Comparison of ENCODE assay signal across 23 mouse cellular contexts in the genomic region with DNA sequence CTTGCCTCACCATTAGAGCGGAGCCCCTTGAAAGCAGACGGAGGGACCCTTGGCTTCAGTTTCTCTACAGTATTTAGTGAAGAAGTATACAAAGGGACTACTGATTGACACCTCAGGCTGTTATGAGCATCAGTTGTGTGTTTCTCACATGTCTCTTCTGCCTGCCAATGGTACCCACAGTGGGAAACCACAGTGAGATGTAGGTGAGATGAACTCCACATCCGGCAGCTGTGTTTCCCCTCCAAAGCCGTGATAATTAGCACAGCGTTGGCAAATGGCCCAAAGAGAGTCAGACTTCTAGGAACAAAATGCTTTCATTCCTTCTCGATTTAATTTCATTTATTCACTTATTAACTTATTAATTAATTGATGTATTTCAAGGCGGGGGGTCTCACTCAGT. TPM values are rescaled to one million over a fixed set of nuclear protein-coding genes. Genes with fewer than 3 reads are reported as not detected.
A peak's percentile ranks its signal among the peaks of the same experiment; 100 is the strongest.
DNase-seq lines count a peak whose midpoint lies in the region; ATAC-seq and TF ChIP-seq lines count a peak whose summit lies in the region.
"Had no signal": no experiment of that assay in that cellular context is flagged by ENCODE, and none has a peak within 500 bp of the region (broad histone marks: within the 10 kb centered on the region; RNA-seq: fewer than 3 reads in every experiment).

No protein-coding gene starts in this region.

- peaks cover 17% of the 10 kb centered on the region for H3K27me3 ChIP-seq in intestine, postnatal 0 days (replicated peaks; ENCODE audit: control insufficient read depth, insufficient read depth, low read length)
- H3K27me3 ChIP-seq: neural tube, embryonic 13.5 days had no signal

- no peak overlapping the region for H3K4me3 ChIP-seq in intestine, postnatal 0 days (ENCODE audit: low read depth, low read length)
- H3K4me3 ChIP-seq: embryonic facial prominence, embryonic 10.5 days; heart, embryonic 15.5 days; hindbrain, embryonic 10.5 days; lung, embryonic 15.5 days; neural tube, embryonic 13.5 days; stomach, embryonic 15.5 days had no signal

- no peaks in the 10 kb centered on the region for H3K36me3 ChIP-seq in intestine, postnatal 0 days (ENCODE audit: control insufficient read depth, insufficient read depth)
- H3K36me3 ChIP-seq: embryonic facial prominence, embryonic 10.5 days; heart, embryonic 15.5 days; hindbrain, embryonic 10.5 days; lung, embryonic 15.5 days; neural tube, embryonic 13.5 days; stomach, embryonic 15.5 days had no signal

- H3K9ac ChIP-seq in intestine, postnatal 0 days (ENCODE audit: low read depth, low read length): no peak overlapping the region
- H3K9ac ChIP-seq: heart, embryonic 15.5 days; liver, embryonic 14.5 days; lung, embryonic 15.5 days; neural tube, embryonic 13.5 days; stomach, embryonic 15.5 days had no signal

- no peaks in the 10 kb centered on the region for H3K9me3 ChIP-seq in intestine, postnatal 0 days (ENCODE audit: control insufficient read depth)
- H3K9me3 ChIP-seq: embryonic facial prominence, embryonic 10.5 days; heart, embryonic 15.5 days; hindbrain, embryonic 10.5 days; lung, embryonic 15.5 days; neural tube, embryonic 13.5 days; stomach, embryonic 15.5 days had no signal

- peak; percentile 58 for ATAC-seq in megakaryocyte, adult 5-6 weeks (ENCODE audit: poor library complexity, severe bottlenecking)
- ATAC-seq in intestine, postnatal 0 days: no peak

- no peak overlapping the region for H3K4me2 ChIP-seq in intestine, postnatal 0 days (replicated peaks; ENCODE audit: low read depth)
- H3K4me2 ChIP-seq: heart, embryonic 15.5 days; lung, embryonic 15.5 days; midbrain, embryonic 11.5 days; neural tube, embryonic 13.5 days; stomach, embryonic 15.5 days had no signal

- no peaks in the 10 kb centered on the region for H3K4me1 ChIP-seq in intestine, postnatal 0 days (replicated peaks; ENCODE audit: control insufficient read depth, insufficient read depth, low read length)

- DNase-seq in CD4-positive helper T cell, adult 2 months (ENCODE audit: low read depth, low spot score): peak; percentile 79
- DNase-seq in T-cell, adult 2 months (ENCODE audit: low spot score): peak; percentile 75
- DNase-seq in thymus, postnatal 10 days (ENCODE audit: low spot score in 2 of 2): peak; percentile 48 to 60
- no peak for DNase-seq in cerebellum, postnatal 14 days
- DNase-seq in cerebellum, postnatal 10 days: no peak
- DNase-seq in kidney, postnatal 36 days: no peak
- DNase-seq: adrenal gland, postnatal 36 days; B cell, adult 2 months; cerebellum, adult 18-20 months; gastrocnemius, postnatal 36 days; lung, postnatal 4 days; right cerebral cortex, postnatal 14 days had no signal

- no peak for TF ChIP-seq CTCF in intestine, postnatal 0 days (IDR thresholded peaks at IDR 0.05; ENCODE audit: low read depth)

- H3K27ac ChIP-seq in intestine, postnatal 0 days (ENCODE audit: low read depth, low read length): no peak overlapping the region
- H3K27ac ChIP-seq: embryonic facial prominence, embryonic 10.5 days; heart, embryonic 15.5 days; hindbrain, embryonic 10.5 days; liver, embryonic 14.5 days; lung, embryonic 15.5 days; neural tube, embryonic 13.5 days; stomach, embryonic 15.5 days had no signal

- WGBS in intestine, postnatal 0 days: 80% methylated on average over 7 of the region's 7 CpGs

RNA-seq across cellular contexts. Expression of gene Nrsn2, which starts 4.3 kb away (rescaled TPM):
- not detected in 2 replicates for total RNA-seq in megakaryocyte, adult 5-6 weeks (2015)
- not detected in 2 replicates for total RNA-seq in megakaryocyte, adult 5-6 weeks (2017)
- 4.1 and 4.7 TPM in 2 replicates for polyA plus RNA-seq in intestine, postnatal 0 days (2015; fragmentation: Nextera tagmentation; extraction: Ambion mirVana)
- total RNA-seq: gastrocnemius, postnatal 36 days; heart, adult 8-10 months had no signal
- polyA plus RNA-seq: liver, embryonic 14.5 days had no signal

RNA-seq across cellular contexts. Expression of gene Sox12, which starts 25.8 kb away (rescaled TPM):
- total RNA-seq in megakaryocyte, adult 5-6 weeks (2015): 0.27 and 0.60 TPM in 2 replicates
- 0.12 and 0.15 TPM in 2 replicates for total RNA-seq in megakaryocyte, adult 5-6 weeks (2017)
- polyA plus RNA-seq in intestine, postnatal 0 days (2015; fragmentation: Nextera tagmentation; extraction: Ambion mirVana): 2.8 and 3.1 TPM in 2 replicates

RNA-seq across cellular contexts. Expression of gene Trib3, which starts 28.3 kb away (rescaled TPM):
- 0.16 and 1.3 TPM in 2 replicates for total RNA-seq in megakaryocyte, adult 5-6 weeks (2015)
- total RNA-seq in megakaryocyte, adult 5-6 weeks (2017): 1.1 TPM in 1 of 2 replicates, not detected in the other
- polyA plus RNA-seq in intestine, postnatal 0 days (2015; fragmentation: Nextera tagmentation; extraction: Ambion mirVana): 2.5 and 2.9 TPM in 2 replicates

RNA-seq across cellular contexts. Expression of gene Rbck1, which starts 39.7 kb away (rescaled TPM):
- 45.4 and 46.2 TPM in 2 replicates for total RNA-seq in megakaryocyte, adult 5-6 weeks (2015)
- total RNA-seq in megakaryocyte, adult 5-6 weeks (2017): 54.8 and 55.5 TPM in 2 replicates
- polyA plus RNA-seq in intestine, postnatal 0 days (2015; fragmentation: Nextera tagmentation; extraction: Ambion mirVana): 44.9 and 50.3 TPM in 2 replicates

RNA-seq across cellular contexts. Expression of gene Zcchc3, which starts 42.7 kb away (rescaled TPM):
- total RNA-seq in megakaryocyte, adult 5-6 weeks (2015): 0.98 and 1.9 TPM in 2 replicates
- total RNA-seq in megakaryocyte, adult 5-6 weeks (2017): 2.1 and 2.6 TPM in 2 replicates
- 15.7 and 18.1 TPM in 2 replicates for polyA plus RNA-seq in intestine, postnatal 0 days (2015; fragmentation: Nextera tagmentation; extraction: Ambion mirVana)

Comparison
In these comparisons a context has a peak if more than half of its experiments do, and no peak if none do; other contexts are left out.
1. DNase-seq: peak in CD4-positive helper T cell, adult 2 months (single experiment), T-cell, adult 2 months (single experiment) and thymus, postnatal 10 days (2 of 2); none in cerebellum, postnatal 14 days (0 of 2), cerebellum, postnatal 10 days (0 of 2) and kidney, postnatal 36 days (0 of 2).